Mouse (Mus musculus) midbrain, embryonic 14.5 days (tissue): ENCODE results near the gene Ppm1g. TPM values are rescaled to one million over a fixed set of nuclear protein-coding genes. Genes with fewer than 3 reads are reported as not detected.

Experiments used
- ATAC-seq: fragments of 200-750 bp; cut with Nextera tagmentation; 2 replicates; pipeline ENCODE4 v1.8.0; 2017; ENCODE audit warnings: moderate number of reproducible peaks, moderate library complexity; ENCODE audit not compliant: low FRiP score, low TSS enrichment
- DNase-seq: peaks from one replicate; pipeline ENCODE4 v3.0.0-alpha.2; 2015
- H3K27ac ChIP-seq: fragments of 300-500 bp; sonication (generic); replicated peaks from 2 replicates; pipeline ENCODE4 v1.5.1; 2014; ENCODE audit warnings: mild to moderate bottlenecking, low read depth, low read length, moderate library complexity
- H3K27me3 ChIP-seq: fragments of 300-500 bp; sonication (generic); 2 replicates; pipeline ENCODE4 v1.6.1; 2014; ENCODE audit warnings: low read length, control low read depth, mixed read lengths; ENCODE audit not compliant: control insufficient read depth, insufficient read depth
- H3K36me3 ChIP-seq: fragments of 300-500 bp; sonication (generic); 2 replicates; pipeline ENCODE4 v1.6.1; 2014; ENCODE audit warnings: low read length, control low read depth; ENCODE audit not compliant: control insufficient read depth, insufficient read depth
- H3K4me1 ChIP-seq: fragments of 300-500 bp; sonication (generic); 2 replicates; pipeline ENCODE4 v1.6.1; 2014; ENCODE audit warnings: mild to moderate bottlenecking, antibody characterized with exemption, low read length, control low read depth; ENCODE audit not compliant: control insufficient read depth, insufficient read depth
- H3K4me2 ChIP-seq: fragments of 300-500 bp; sonication (generic); 2 replicates; pipeline ENCODE4 v1.6.1; 2014; ENCODE audit warnings: mild to moderate bottlenecking, low read length, moderate library complexity
- H3K4me3 ChIP-seq: fragments of 300-500 bp; sonication (generic); replicated peaks from 2 replicates; pipeline ENCODE4 v1.5.1; 2014; ENCODE audit warnings: low read depth, low read length
- H3K9ac ChIP-seq: fragments of 300-500 bp; sonication (generic); replicated peaks from 2 replicates; pipeline ENCODE4 v1.6.1; 2014; ENCODE audit warnings: mild to moderate bottlenecking, low read length, moderate library complexity
- H3K9me3 ChIP-seq: fragments of 300-500 bp; sonication (generic); 2 replicates; pipeline ENCODE4 v1.6.1; 2016; ENCODE audit warnings: low read length, control low read depth, mixed read lengths; ENCODE audit not compliant: control insufficient read depth
- WGBS: fragments of 180-500 bp; shearing (Covaris S2); extraction: QIAGEN DNeasy Blood & Tissue Kit; methylation state at CpG from one replicate; pipeline ENCODE4 v1.1.7; 2014; 5-methylcytosine and 5-hydroxymethylcytosine counted together
- polyA plus RNA-seq: library from polyadenylated mRNA; unstranded; fragments of >200 nt; fragmentation: Nextera tagmentation; extraction: Ambion mirVana; gene quantifications from 2 replicates; pipeline ENCODE4 v1.2.1, GENCODE M21; 2014

The Ppm1g gene
- polyA plus RNA-seq, 1 experiment from 2014 or later = 162 TPM

- Histone ChIP-seq H3K4me2 (no peak overlapping the region), H3K36me3 (peaks cover 92% of the 10 kb centered on the region), H3K4me1 (no peaks in the 10 kb centered on the region), H3K9ac (no peak overlapping the region), H3K27ac (no peak overlapping the region), H3K9me3 (no peaks in the 10 kb centered on the region), H3K4me3 (no peak overlapping the region), H3K27me3 (no peaks in the 10 kb centered on the region)
- ATAC-seq (no peak), DNase-seq (no peak)
Observed at GRCm38 (mm10) chr5:31162462-31162861, 58.0 kb downstream of the Ppm1g start.

- Histone ChIP-seq H3K9me3 (no peaks in the 10 kb centered on the region), H3K4me2 (peak within 1 kb of the TSS; percentile 65), H3K4me1 (peaks cover 6% of the 10 kb centered on the region; the same call in 1 of the 2 replicates), H3K9ac (peak within 1 kb of the TSS; percentile 75), H3K27ac (peak within 1 kb of the TSS; percentile 72), H3K27me3 (no peaks in the 10 kb centered on the region), H3K36me3 (peaks cover 40% of the 10 kb centered on the region), H3K4me3 (peak within 1 kb of the TSS; percentile 68)
- ATAC-seq (peak; percentile 92), DNase-seq (peak; percentile 91)
- 0% methylated on average over 19 of the region's 19 CpGs for WGBS
Observed at GRCm38 (mm10) chr5:31154152-31154553, 66.3 kb downstream of the Ppm1g start, which contains the start of gene Mpv17. Gene Mpv17, minus strand, starts transcription at chr5:31154251.

GRCm38 (mm10) chr5:31153516-31154151, 66.9 kb downstream of the Ppm1g start:
- WGBS = 36% methylated on average over 6 of the region's 6 CpGs
- no peak for DNase-seq
- peaks cover 6% of the 10 kb centered on the region; the same call in 1 of the 2 replicates for H3K4me1 ChIP-seq

More at GRCm38 (mm10) chr5:31153516-31154151, 66.9 kb downstream of the Ppm1g start:
- H3K9me3 ChIP-seq = no peaks in the 10 kb centered on the region
- no peaks in the 10 kb centered on the region for H3K27me3 ChIP-seq
- 0 out of 2 replicates have a peak, but pooled peaks have one; percentile 38 for ATAC-seq
- H3K4me2 ChIP-seq = peak overlapping the region; percentile 65
- peaks cover 35% of the 10 kb centered on the region for H3K36me3 ChIP-seq
- peak overlapping the region; percentile 72; the same call in 1 of the 2 replicates for H3K27ac ChIP-seq
- H3K4me3 ChIP-seq = peak overlapping the region; percentile 68
- peak overlapping the region; percentile 75 for H3K9ac ChIP-seq

Other genes starting within 250 kb of the Ppm1g start
- 163 and 183 TPM in 2 replicates for gene Atraid, start 172.4 kb downstream of the Ppm1g start, polyA plus RNA-seq
- 19.2 and 19.6 TPM in 2 replicates for gene Slc5a6, start 171.8 kb downstream of the Ppm1g start, polyA plus RNA-seq
- 11.8 and 17.2 TPM in 2 replicates for gene Cad, start 165.9 kb downstream of the Ppm1g start, polyA plus RNA-seq
- not detected in 2 replicates for gene Dnajc5g, start 114.4 kb downstream of the Ppm1g start, polyA plus RNA-seq
- 19.8 and 20.0 TPM in 2 replicates for gene Slc30a3, start 112.5 kb downstream of the Ppm1g start, polyA plus RNA-seq
- not detected in 2 replicates for gene Trim54, start 104.0 kb downstream of the Ppm1g start, polyA plus RNA-seq
- not detected in 2 replicates for gene Ucn, start 81.9 kb downstream of the Ppm1g start, polyA plus RNA-seq
- gene Mpv17, start 66.4 kb downstream of the Ppm1g start, polyA plus RNA-seq = 49.0 and 49.9 TPM in 2 replicates
- 0.70 and 1.7 TPM in 2 replicates for gene Gm29609, start 40.8 kb downstream of the Ppm1g start, polyA plus RNA-seq
- gene Gtf3c2, start 40.5 kb downstream of the Ppm1g start, polyA plus RNA-seq = 48.5 and 68.0 TPM in 2 replicates
- 114 and 119 TPM in 2 replicates for gene Snx17, start 27.5 kb downstream of the Ppm1g start, polyA plus RNA-seq
- gene Eif2b4, start 27.3 kb downstream of the Ppm1g start, polyA plus RNA-seq = 78.3 and 91.6 TPM in 2 replicates
- 8.7 and 8.9 TPM in 2 replicates for gene Zfp513, start 18.4 kb downstream of the Ppm1g start, polyA plus RNA-seq
- gene Nrbp1, start 20.2 kb upstream of the Ppm1g start, polyA plus RNA-seq = 150 and 153 TPM in 2 replicates
- 0.72 and 0.74 TPM in 2 replicates for gene Gm9970, start 20.5 kb upstream of the Ppm1g start, polyA plus RNA-seq
- gene Krtcap3, start 31.0 kb upstream of the Ppm1g start, polyA plus RNA-seq = 2.5 and 3.0 TPM in 2 replicates
- gene Ift172, start 70.4 kb upstream of the Ppm1g start, polyA plus RNA-seq = 26.7 and 28.1 TPM in 2 replicates
- 86.9 and 128 TPM in 2 replicates for gene Fndc4, start 75.4 kb upstream of the Ppm1g start, polyA plus RNA-seq
- gene Gckr, start 76.8 kb upstream of the Ppm1g start, polyA plus RNA-seq = 0.16 and 0.53 TPM in 2 replicates
- gene Zfp512, start 231.7 kb upstream of the Ppm1g start, polyA plus RNA-seq = 87.8 and 113 TPM in 2 replicates